Mouse (Mus musculus) frontal cortex, postnatal 36 days (tissue): ENCODE data around the gene Ptpn3.
"Not testable (repeated sequence)": the region's sequence is repeated elsewhere in the genome, so short reads cannot be mapped to it uniquely, and the experiment has no call there.

Source experiments
- DNase-seq, 2 experiments: peaks; one replicate each; pipeline ENCODE4 v3.0.0; 2022; ENCODE audit warnings: low spot score in 2 of 2

Ptpn3 gene

GRCm38 (mm10) chr4:57228601-57229520, 72.8 kb downstream of the Ptpn3 start:
- DNase-seq, result peak in 1 of 2 experiments; percentile 50

GRCm38 (mm10) chr4:57224776-57225175, 76.9 kb downstream of the Ptpn3 start:
- no peak for DNase-seq

DNA sequence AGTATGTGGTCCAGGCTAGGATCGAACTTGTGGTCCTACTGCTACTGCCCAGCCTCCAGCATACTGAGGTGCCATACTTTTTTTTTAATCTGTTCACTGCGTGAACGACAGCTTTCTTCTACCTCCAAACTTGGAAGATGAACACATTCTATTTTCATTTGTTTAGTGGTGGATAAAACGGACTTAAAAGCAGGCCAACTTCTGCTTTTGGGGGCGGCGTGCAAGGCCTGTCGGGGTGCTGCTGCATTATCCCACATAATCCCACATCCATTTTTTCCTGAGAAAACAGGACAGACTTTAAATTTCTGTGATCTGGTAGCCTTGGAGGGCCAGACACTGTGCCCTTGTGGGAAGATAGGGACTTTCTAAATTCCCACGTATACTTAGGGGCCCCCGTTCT, 83.9 kb downstream of the Ptpn3 start:
- no peak for DNase-seq

- no peak for DNase-seq
These were observed 85.1 kb downstream of the Ptpn3 start for GRCm38 (mm10) chr4:57216535-57216934.

GRCm38 (mm10) chr4:57214852-57215251, 86.8 kb downstream of the Ptpn3 start:
- no peak for DNase-seq

DNA sequence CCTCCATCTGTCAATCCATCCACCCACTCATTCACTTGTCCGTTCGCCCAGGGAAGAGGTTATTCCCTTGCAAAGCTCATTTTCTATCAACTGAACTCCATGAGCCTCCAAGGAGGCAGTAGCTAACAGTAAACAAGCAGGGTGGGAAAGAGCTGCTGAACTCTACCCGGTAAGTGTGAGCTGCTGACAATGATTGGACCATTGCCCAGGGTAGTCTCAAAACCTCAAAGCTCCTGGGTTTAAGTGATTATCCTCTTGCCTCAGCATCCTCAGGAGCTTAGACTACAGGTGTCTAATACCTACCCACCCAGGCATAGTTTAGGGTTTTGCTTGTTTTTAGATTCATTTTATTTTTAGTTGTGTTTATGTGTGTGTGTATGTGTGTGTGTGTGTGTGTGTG, 87.5 kb downstream of the Ptpn3 start:
- DNase-seq, result no peak

DNA sequence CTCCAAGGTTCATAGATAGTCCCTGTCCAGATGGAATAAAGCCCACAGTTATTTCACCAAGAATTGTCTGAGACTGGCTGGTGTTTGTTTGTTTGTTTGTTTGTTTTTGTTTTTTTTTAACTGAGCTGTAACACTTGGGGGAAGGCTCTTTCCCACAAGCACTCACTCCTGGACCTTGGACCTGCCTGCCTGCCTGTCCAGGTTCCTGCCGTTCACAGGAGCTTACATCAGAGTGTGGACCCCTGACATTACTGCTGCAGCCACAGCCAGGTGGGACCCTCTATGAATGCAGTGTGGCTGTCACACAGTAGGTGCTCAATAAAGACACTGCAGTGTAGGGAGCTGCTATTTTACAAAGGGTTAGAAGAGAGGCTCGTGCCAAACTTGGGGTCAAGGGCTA, 89.9 kb downstream of the Ptpn3 start:
- no peak for DNase-seq

DNA sequence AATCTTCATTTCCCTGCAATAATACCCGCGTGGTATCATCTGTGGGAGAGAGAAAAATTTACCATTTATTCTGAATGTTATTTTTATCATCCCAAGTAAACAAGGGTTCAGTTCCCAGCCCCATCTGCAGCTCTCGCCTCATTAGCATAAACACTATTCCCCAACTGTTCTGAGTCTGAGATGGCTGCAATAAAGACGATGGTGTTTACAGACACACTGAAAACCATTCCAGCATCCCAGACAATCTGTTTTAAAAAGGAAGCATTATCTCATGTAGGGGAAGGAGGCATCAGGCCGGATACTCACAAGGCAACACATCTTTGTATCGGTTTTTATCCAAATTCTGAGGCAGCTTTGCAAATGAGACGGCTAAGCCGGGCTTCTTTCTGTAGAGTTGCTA, 95.7 kb downstream of the Ptpn3 start:
- DNase-seq, result no peak

DNA sequence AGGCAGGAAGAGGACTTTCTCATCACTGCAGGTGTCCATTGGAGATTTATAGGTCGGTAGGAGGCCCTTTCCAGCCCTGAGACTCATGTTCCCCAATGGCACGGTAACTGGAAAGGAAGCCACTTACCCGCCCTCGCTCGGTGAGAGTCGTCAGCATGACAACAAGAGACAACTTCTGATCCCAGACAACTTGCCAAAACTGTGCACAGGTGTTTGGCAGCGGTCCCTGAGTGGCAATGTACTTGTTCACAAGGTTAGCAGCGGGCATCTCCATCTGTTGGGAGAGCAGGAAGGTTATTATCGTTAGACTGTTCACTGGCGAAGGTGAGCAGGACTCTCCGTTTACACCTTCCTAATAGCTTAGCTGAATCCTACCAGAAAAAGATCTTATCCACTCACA, 96.9 kb downstream of the Ptpn3 start:
- DNase-seq, result no peak

DNA sequence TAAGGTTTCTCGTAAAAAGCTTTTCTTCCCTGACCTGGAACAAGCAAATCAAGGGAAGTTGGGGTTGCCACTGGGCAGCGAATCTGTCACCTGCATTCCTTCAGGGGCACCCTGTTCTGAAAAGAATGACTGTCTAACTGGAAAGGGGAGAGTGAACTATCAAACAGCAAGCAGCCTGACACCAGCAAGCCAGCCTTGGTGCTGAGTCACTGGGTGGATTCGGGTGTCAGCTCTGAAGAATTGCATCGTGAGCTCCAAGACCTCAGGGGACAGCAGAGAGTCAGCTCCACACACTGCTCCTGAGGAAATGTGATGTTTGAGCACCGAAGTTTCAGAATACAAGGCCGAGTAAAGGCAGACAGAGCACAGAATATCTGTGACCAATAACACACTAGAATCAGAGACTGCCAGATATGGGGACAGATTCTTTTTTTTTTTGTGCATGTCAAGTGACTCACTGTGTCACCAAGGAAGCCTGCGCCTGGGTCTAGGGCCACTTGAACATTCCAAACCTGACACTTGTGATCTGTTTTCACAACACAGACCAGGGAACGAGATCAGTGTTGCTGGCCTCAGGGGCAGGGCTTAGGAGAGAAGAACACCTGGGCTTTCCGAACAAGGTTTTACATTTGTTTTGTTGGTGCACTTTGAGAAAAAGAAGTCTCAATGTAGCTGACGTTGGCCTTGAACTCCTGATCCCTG, 98.8 kb downstream of the Ptpn3 start:
- DNase-seq, result no peak

DNA sequence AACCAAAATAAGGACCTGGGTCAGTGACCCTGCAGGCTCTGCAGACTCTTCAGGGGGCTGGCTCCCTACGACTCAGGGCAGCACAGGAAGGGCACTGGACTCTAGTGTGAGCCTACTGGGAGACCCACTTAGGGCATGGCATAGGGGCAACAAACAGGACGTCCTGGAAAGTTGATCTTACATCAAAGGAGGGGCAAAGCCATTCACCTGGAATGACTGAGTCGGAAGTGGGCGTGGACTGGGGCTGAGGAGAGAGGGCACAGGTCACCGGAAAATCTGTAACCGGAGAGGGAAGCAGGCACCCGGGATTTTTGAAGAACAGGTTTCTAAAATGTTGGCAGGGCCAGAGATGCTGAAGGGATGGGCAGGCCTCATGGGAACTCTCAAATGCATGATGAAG, 99.5 kb downstream of the Ptpn3 start:
- no peak for DNase-seq

DNA sequence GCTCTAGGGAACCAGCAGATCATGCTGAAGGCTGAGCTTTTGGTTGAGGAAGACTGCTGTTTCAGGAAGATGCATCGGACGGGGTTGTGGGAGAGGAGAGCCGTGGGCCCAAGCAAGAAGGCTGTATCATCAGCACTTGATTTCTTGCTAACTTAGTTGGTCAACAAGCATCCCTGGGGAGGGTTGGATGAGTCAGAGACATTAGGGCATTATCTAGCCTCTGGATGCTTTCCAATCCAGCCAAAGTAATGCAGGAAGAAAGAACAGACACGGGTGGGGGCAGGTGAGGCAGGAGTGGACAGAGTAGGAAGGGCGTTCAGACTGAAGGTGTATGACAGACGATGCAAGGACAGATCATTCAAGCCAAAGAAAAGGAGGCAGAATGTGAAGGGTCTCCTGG, 101.0 kb downstream of the Ptpn3 start:
- DNase-seq, result no peak

DNA sequence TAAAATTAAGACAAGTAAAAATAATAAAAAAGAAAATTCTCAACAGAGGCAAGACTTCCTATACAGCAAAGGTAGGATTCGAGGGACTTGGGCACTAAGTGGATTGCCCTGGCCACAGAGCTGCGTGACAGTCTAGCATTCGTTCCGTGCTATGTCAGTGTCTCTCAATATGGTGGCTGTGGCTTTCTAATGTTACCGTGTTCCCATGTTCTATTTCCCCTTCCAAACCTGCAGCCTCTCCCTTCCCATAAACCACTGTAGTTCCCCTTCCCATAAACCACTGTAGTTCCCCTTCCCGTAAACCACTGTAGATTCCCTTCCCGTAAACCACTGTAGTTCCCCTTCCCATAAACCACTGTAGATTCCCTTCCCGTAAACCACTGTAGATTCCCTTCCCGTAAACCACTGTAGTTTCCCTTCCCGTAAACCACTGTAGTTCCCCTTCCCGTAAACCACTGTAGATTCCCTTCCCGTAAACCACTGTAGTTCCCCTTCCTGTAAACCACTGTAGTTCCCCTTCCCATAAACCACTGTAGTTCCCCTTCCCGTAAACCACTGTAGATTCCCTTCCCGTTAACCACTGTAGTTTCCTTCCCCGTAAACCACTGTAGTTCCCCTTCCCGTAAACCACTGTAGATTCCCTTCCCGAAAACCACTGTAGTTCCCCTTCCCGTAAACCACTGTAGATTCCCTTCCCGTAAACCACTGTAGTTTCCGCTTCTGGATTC, 102.8 kb downstream of the Ptpn3 start:
- DNase-seq, result not testable (repeated sequence)

DNA sequence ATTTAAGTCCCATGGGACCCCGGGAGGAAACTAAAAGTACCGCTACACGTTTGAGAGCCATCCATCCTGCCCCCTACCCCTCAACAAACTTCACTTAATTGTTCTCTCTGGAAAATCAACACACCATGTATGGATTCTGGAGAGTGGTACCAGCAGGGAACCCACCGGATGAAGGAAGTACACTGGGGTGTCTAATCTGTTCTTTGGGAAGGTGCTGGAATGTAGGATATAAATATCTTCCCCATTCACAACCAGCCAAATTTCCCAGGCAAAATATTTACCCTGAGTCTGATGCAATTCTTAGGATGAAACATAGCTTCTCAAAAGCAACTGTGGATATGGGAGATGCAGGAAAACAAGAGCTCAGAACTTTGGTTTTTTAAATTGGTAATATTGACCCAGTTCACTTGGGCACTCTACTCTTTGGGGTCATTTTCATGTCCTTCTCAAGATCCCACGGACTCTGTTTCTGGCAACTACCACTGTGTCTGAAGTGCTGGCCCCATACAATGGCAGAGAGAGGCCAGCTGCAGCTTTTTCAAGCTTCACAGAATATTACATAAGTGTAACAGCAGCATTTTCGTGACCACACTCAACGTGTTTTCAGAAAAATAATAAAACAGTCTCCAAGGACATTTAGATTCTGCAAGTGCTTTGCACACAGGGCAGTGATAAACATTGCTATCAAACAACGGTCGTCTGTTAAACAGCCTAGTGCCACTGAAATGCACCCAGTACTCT, 109.9 kb downstream of the Ptpn3 start:
- DNase-seq, result peak in 1 of 2 experiments; percentile 25

- no peak for DNase-seq
These were observed 111.8 kb downstream of the Ptpn3 start for GRCm38 (mm10) chr4:57189881-57190280.

- DNase-seq, result no peak
These were observed 115.6 kb downstream of the Ptpn3 start for GRCm38 (mm10) chr4:57186035-57186434.

DNA sequence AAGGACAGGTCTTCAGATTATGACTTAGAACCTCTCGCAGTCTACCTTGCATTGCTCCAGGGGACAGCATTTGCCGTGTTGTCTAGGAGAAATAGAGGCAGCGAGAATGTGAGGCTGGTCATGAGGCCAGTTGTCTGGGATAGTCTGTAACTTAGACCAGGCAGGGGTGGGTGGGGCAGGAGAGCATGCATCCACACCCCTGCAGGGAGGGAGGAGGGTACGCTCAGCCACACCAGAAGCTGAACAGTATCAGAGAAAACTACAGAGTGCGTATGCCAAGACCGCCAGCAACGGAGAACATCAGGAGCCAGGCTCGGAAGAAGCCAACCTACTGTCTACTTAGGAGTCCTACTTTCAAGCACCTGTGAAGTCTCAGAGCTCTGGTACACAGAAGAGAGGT, 116.2 kb downstream of the Ptpn3 start:
- no peak for DNase-seq

GRCm38 (mm10) chr4:57183493-57183892, 118.1 kb downstream of the Ptpn3 start:
- no peak for DNase-seq

DNA sequence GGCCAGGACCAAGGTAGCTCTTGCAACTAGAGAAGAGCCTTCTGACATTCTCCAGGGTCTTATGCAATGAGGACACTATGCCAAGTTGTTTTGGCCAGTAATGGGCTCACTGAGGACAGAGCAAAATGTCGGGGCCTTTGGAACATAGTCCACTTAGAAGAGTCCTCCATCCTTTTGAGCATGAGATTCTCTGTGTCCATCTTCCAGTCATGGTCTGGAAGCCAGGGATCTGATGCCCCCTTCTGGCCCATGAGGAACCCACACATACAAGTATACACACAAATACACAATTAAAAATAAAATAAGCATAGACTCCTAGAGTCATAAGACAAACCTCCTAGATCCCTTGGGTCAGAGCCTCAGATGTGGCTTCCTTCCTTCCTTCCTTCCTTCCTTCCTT, 120.1 kb downstream of the Ptpn3 start:
- DNase-seq, result peak in 1 of 2 experiments; percentile 19

- DNase-seq, result no peak
These were observed 122.8 kb downstream of the Ptpn3 start for GRCm38 (mm10) chr4:57178881-57179280.

- DNase-seq, result no peak
These were observed 126.3 kb downstream of the Ptpn3 start for GRCm38 (mm10) chr4:57175329-57175728.

GRCm38 (mm10) chr4:57172861-57173260, 128.8 kb downstream of the Ptpn3 start:
- DNase-seq, result no peak
